Mouse (Mus musculus) retina, adult 2 months (tissue): Measurements from ENCODE around the gene Vmn1r29.
"Not testable (repeated sequence)": the region's sequence is repeated elsewhere in the genome, so short reads cannot be mapped to it uniquely, and the experiment has no call there.

ENCODE experiments used
- DNase-seq: peaks from one replicate; pipeline ENCODE4 v3.0.0-alpha.2; 2012; ENCODE audit warnings: low read depth, low spot score

Gene Vmn1r29

DNA sequence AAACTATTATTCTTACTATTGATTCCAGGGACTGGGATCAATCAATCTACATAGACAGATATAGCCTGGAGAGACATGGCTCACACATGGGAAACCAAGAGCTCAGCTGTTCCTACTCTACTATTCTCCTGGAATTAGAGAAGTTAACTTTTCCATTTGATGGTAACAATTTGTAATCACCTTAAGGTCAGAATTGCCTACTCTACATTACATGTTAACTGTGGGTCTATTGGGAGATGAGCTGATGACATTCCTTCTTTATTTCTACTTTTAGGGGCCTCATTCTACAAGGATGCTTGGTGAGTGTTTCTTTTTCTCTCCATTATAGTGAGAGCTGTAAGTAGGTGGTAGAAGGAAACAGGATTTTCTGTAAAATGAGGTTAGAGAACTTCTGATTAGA is at the start of gene Vmn1r29:
Gene Vmn1r29, plus strand, starts transcription at position 301 of the 400 bp plus-strand sequence.
- DNase-seq, result no peak

DNA sequence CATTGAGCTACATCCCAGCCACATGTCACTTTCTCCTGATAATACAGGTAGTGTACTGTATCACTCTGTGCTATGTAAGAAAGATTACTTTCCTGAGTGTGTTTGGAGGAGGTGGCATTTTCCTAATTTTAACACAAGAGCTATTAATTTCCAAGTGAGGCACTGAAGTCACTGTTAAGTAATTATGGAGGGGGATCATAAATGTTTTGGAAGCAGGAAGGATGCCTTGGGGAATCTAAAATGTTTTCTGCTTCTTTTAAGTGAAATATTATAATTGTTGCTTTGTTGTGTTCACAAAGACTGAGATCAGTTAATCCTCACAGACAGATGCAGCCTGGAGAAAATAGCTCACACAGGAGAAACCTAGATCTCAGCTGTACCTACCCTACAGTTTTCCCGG is 39.6 kb upstream of the Vmn1r29 start, which contains the start of gene Vmn1r28:
Gene Vmn1r28, plus strand, starts transcription at position 301 of the 400 bp plus-strand sequence.
- DNase-seq, result no peak

DNA sequence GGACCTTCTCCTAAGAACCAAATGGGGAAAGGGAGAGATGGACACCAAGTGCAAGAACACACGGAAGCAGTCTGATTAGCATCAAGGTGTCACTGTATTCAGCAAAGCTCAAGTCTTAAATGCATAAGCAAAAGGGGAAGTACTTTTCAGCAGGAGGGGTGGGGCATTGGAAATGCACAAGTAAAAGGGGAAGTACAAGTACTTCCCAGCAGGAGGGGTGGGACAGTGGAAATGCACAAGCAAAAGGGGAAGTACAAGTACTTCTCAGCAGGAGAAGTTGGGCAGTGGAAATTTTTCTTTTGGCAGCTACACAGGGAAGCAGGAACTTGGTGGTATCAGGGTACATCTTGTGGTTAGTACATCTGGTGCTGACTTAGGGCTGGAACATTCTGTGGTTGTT is 21.7 kb upstream of the Vmn1r29 start:
- not testable (repeated sequence) for DNase-seq

DNA sequence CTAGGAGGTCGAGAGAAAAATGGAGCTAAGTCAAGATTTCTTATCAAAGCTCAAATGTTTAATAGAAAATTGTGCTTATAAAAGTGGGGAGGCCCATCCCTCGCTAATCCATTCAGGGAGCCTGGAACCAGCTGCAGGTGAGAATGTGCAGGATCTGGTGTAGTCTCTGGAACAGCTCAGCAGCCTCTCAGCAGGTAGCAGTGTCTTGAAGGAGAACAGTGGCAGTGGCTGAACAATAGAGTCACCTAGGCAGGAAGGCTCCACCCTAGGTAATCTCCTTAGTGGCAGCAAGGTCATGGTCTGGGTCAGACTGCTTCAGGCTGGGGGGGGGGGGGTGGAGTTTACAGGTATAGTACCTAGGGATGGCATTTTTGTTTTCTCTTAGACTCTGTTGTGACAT is 9.1 kb upstream of the Vmn1r29 start:
- DNase-seq, result no peak

DNA sequence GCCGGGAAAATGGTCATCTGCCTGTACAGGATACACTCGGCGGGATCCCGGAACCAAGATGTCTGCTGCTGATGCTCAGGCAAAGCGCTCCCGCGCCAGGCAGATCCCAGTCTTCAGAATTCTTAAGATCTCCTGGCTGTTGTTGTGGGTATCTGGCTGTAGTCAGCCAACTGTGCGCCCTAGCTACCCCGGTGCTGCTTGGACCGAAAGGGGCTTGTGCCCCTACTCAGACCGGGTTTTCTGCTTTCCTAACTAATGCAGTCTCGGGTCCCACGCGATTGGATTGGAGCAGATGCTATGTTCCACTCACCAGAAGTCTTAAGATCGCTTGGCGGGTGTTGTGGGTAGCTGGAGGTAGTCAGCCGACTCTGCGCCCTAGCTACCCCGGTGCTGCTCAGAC is 2.8 kb upstream of the Vmn1r29 start:
- DNase-seq, result not testable (repeated sequence)

DNA sequence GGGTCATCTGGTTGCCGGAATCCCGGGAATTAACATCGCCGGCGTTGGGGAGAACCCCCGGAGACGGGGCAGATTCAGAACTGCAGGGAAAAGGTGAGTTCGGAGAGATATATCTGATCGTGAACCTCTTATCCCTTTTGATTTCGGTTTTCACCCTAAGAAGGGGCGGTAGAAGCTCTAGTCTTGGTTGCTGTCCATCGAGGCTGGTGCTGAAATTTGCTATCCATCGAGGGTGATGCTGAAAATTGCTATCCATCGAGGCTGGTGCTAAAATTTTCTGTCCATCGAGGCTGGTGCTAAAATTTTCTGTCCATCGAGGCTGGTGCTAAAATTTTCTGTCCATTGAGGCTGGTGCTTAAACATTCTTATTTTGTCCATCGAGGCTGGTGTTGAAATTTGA is 29.3 kb downstream of the Vmn1r29 start:
- DNase-seq, result not testable (repeated sequence)
